Mouse (Mus musculus): ENCODE results near the gene Rtn4.

- TF ChIP-seq CTCF (IDR thresholded peaks at IDR 0.05; ENCODE audit: borderline replicate concordance, extremely low read depth, insufficient read depth, insufficient read length) (no peak), POLR2A (IDR thresholded peaks at IDR 0.05; ENCODE audit: borderline replicate concordance, extremely low read depth, insufficient read depth, insufficient read length, poor library complexity, severe bottlenecking) (no peak)
Observed at GRCm38 (mm10) chr11:29786583-29787219, 94.0 kb downstream of the Rtn4 start.
